Mouse (Mus musculus) B cell, adult 2 months (primary cell): Measurements from ENCODE around the gene Lrig1.

ENCODE experiments used
- DNase-seq, 2 experiments: peaks; one replicate each; pipeline ENCODE4 v3.0.0; 2022

Gene Lrig1

DNA sequence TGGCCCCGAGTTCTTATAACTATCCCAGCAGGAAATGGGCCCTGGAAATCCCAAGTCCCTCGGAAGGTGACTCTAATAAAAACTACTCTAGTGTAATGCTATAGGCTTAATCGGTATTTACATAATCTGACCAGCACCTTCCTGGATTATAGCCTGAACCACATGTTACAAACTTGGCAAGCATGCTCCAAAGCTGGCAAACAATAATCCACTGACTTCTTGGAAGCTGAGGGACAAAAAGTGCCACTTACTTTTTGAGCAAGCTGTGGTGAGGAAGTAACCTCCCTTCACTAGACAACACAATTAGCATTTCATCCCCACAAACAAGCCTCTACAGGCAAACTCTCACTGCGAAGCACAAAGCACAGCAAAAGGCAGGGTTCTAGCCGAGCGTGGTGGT, 30.6 kb downstream of the Lrig1 start:
- DNase-seq = no peak

DNA sequence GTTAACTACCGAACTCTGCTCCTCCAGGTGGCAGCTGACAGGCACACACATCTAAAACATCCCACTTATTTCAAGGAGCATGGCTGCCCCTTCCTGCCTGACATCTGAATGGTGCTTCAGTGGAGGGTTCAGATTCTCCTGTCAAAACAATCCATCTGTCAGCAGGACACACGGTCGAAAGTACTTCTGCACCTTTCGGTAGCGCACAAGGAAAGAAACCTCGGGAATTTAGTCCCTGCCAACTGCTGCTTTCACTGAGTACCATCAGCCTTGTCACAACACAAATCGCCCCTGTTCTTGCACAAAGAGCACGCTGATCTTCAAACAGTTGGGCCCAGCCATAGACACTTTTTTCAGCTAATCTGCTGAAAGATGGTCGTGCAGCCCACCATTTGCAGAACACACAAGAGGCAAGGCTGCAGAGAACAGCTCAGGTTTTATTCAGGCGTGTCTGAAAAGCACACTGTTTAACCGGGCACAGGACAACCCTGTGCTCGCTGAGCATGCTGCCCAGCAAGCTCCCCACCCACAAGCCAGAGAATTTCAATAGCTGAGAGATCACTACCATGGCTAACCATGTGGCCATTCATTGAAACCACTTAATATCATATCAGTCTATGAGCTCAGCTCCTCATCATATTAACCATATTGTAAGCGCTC, 31.6 kb downstream of the Lrig1 start:
- no peak for DNase-seq

DNA sequence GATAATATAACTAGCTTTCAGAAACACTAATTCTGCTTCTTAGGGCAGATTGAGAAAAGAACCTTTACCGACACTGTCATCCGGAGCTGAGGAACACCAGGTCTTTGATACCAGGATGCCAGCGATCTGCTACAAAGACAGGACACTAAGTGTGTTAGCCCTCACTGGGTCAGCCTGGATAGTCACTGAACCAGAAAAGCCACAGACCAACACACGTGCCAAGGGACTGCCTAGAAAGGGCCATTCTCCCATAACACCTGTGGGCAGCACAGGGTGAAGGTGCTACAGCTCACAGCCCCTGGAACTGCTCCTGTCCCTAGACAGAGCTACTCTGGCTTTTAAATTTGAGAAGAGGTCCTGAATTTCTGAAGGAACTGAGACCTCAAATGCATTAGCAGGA, 32.8 kb downstream of the Lrig1 start:
- no peak for DNase-seq

DNA sequence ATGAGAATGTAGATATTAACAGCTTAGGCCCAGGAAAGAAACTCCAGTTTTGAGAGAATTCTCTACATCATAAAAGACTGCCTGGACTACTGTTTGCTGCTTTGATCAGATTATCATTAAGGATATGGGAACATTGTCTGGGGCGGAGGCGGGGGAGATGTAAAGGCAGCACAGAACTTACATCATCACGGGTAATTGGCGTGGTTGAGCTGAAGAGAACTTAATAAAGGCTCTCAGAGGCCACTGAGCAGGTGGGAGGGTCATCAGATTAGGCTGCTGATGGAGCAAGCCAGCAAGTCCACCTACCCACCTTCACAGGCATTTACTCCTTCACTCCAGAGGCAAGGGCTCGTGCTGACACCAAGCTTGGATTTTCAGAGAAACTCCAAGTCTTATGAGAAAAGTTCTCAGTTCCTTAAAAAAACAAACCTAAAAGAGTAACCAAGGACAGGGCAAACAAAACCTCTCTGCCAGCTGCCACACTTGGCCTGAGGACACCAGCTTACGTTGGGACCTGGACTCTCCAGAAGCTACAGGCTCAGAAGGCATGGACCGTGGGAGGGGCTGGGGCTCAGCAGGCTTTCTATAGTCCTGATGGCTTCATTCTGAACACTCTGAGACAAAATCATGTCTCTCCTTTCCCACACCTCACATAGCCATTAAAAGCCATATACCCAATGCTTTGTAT, 33.4 kb downstream of the Lrig1 start:
- no peak for DNase-seq

DNA sequence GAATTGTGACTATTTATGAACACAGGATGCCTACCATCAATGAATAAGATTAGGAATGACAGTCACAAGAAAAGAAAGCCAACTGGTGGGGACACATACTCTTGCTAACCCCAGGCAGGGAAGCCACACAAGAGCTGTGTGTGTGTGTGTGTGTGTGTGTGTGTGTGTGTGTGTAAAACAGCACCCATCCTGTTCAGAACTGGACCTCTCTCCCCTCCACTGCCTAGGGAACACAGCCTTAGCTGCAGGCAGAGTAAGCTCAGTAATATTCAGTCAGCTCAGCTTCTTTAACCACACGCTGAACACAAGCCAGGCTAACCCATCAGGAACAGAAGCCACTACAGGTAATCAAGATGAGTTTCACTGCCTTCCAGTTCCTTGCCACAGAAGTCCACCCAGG, 34.3 kb downstream of the Lrig1 start:
- DNase-seq = no peak

DNA sequence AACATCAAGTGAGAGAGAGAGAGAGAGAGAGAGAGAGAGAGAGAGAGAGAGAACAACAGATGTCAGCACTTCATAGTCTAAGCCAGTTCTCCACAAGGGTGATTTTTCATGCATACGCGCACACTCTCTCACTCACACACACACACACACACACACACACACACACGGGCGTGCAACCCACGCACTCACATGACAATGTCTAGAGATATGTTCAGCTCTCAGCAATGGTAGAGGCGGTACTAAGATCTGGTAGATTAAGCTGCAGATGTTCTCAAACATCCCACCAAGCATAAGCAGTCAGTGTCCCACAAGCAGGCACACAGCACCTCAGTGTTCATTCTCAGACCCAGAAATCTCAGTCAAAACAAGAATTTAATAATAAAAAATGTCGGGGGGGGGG, 34.7 kb downstream of the Lrig1 start:
- DNase-seq = no peak

DNA sequence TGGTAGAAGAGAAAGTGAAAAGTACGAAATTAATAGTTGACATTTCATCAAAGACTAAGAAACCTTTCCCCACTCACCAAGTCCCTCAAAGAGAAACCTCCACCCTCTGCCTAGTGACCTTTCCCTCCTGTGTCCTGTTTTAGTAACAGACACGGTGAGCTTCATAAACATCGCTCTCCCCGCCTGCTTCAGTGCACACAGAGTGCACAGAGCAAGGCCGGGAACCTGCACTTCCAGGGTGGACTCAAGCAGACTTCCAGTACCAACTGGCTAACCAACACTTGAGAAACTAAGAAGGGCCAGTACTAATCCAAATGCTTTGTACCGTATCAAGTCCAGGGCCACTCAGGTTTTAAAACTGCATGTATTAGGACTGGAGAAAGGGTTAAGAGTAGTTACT, 36.0 kb downstream of the Lrig1 start:
- no peak for DNase-seq

DNA sequence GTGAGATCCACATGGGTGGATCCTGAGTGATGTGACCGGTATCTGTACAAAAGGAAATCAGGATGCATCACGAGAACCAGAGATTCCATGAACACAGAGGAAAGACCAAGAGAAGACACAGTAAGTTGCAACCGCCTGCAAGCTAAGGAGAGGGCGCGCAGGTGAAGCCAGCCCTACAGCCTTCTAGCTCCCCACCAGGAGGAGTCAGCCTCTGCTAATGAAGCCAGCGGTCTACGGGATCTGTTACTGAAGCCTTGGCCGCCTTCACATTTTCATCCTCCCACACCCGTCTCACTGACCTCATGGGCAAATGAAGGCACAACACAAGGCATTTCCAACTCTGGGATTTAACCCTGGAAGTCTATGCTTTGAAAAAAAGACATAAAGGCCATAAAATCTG, 38.0 kb downstream of the Lrig1 start:
- DNase-seq = no peak

DNA sequence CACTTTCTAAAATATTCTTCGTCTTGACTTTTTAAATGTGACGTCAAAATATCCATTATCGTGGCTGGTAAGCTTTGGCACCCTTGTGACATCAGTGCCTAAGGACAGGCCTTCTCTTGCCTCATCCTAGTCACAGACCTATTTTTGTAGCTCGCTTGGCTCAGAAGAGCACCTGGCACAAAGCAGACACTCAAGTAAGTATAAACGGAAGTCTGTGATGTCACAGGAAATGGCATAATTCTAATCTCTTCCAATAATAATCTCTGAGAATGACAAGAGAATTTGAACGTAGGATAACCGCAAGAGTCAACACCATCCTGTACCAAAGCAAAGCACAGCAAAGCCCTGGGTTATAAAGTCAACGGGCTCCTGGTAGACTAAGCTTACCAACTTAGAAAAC, 38.6 kb downstream of the Lrig1 start:
- no peak for DNase-seq

DNA sequence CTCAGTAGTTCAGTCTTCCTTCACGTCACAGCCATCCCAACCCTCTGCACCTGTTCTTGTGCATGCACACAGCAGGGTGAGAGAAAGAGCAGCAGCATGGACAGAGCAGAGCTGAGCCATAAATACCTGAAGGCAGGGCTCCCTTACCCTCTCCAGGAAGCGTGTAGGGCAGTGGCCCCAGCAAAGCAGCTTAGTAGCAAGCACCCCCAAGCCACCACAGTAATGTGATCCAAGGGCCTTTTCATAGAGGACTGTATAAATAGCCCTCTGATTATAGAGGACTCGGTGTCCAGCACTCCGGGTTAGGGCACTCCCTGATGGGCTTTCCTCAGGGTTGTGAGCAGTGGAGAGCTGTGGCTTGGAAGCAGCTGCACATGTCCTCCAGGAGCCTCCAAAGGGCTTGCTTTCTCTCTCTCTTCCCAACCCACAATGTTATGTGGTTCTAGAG, 40.0 kb downstream of the Lrig1 start:
- DNase-seq = no peak

DNA sequence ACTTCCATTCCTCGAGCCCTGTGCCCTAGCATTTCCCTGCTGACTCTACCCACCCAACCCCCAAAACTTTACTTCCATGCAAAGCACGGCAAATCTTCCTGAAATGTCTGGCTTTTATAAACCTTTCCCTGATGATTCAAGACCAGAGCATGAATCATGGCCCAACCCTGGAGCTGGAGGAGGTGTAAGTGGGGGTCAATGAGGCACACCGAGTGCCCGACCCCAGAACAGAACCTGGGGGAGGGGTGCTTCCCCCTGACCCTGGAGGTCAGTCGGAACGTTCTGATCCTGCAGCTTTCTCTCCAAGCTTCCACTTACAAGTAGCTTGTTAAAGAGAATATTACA, 41.9 kb downstream of the Lrig1 start:
- DNase-seq = no peak

DNA sequence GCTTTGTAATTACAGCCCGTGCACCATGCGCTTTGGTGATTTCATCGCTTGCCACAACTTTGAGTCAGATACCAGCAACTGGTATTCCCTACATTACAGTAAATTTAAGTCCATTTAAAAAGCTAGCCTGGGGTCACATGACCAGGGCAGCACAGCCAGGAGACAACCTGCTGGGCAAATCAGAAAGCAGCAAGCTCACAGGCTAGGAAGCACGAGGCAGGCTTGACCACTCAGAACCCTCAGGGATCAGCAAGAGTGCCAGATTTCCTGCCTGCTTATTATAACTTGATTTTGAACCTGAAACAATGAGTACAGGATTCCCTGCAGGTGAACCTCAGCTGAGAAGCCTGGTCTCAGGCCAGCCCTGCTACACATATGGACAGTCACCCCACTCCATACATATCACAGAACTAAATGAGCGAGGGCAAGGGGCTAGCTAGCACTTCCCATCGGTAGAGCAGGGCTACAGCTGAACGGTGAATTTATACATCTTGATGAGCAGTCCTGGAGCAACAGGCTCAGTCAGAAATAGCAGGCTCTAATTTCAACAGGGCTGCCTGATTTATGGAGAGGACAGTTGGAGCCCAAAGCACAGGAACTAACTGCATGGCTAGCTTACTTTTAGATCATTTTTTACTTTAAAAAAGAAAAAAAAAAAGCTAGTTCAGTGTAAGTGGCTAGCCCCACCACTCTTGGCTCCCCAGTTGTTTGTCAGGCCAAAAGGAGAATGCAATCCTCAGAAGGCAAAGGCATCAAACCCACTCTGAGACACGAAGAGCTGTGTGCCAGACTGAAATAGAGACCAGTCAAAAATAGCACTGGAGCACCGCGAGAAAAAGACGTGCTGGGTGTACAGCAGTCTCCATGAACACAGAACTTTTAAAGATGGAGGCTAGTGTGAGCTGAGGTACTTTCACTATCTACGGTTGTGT, 42.5 kb downstream of the Lrig1 start:
- no peak for DNase-seq

DNA sequence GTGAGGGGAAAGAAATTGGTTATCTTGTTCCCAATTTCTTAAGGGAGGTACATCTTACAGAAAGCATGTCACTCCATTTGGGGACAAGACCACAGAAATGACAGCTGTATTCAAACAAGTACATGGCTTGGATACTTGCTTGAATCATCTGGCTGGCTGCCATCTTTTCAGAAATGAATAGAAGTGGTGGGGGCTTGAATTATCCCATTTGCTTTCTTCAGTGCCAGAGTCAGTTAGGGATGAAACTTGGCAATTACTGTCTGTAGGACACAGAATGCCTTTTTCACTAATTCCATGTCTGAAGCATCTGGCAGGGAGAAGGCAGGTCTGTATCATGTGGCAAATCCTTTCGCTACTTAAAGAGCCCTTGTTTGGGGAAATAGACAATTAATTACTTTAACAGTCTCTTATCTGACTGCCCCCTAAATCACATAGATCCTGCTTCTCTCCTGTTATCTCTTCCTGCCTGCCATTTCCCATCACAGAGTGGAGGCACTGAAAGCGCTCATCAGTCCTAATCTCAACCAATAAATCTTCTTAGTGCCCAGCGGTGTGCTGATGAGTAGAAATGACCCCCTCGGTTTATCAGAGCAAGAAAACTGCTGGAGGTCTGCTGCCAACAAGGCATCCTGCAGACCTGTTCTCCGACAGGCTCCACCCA, 44.0 kb downstream of the Lrig1 start:
- no peak for DNase-seq

DNA sequence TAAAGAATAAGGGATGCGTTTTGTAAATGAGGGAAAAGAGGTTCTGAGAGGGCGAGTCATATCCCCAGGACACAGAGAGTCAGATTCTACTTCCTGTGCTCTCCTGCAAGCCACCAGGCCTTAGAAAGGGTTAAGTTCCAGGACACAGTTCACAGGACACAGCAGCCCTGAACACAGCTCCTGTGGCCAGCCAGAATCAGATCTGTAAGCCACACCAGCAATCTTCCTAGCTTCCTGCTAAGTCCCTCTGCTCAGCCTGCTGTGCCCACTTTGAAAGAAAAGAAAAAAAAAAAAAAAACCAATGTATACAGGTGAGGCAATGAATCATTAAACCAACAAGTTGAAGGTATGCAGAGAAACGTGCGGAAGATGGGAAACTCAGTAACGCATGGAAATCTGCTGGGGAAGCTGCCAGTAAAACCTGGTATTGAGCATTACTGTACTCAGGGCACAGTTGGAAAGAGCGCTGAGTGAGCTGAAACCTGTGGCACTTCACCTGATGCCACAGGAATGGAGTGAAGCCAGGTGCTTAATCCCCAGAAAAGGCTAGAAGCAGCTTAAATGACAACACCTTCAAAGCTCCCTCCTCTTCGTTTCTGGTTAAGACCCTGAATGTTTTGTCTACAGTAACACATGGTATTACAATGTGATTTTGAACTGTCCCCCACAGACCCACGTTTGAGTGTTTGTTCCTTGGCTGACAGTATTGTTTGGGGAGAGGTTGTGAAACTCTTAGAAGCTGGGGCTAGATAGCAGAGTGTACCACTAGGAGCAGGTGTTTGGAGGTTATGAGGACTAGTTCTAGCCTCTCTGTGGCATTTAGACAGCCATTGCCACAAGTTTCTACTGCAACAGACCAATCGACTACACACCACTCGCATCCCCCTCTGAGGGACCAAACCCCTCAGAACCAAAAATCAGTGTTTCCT, 46.3 kb downstream of the Lrig1 start:
- DNase-seq = no peak

DNA sequence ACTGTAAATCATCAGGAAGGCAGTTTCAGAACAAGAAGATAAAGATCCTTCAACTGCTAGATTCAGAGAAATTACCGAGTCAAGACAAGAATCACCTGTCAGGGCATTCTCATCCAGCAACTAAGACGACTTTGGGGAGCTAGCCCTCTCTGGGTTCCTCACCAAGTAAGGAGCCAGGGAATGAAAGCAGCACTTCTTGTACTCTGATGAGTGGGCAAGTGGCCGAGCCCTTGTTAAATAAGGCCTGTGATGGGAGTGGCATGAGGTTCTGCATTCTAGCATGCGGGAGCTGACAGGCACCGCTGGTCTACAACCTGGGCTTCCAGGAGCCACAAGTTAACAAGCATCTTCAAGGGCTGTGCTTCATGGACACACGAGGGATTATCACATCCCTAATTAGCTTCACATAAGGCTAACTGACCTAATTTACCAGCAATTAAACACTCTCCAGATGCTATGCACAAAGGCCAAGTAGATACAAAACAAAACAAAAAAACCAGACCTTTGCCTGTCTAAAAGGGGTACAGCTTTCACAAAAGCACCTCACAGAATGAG, 47.2 kb downstream of the Lrig1 start:
- DNase-seq = no peak

DNA sequence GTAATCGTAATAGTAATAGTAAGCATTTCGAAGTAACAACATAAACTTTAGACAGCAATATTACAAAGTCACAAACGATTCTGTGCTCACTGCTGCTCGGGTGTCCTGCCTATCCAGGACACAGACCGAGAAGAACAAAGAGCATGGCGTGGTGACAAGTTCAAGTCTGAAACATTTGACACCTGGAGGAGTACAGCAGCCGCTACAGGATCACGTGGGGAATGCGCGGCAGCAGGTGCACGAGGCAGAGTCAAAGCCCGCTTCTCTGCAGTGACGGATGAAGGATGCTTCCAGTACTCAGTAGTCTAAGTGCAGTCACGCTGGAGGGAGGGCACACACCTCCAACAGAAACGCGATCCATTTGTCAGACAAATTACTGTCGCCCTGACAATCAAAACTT, 48.4 kb downstream of the Lrig1 start:
- DNase-seq = no peak

DNA sequence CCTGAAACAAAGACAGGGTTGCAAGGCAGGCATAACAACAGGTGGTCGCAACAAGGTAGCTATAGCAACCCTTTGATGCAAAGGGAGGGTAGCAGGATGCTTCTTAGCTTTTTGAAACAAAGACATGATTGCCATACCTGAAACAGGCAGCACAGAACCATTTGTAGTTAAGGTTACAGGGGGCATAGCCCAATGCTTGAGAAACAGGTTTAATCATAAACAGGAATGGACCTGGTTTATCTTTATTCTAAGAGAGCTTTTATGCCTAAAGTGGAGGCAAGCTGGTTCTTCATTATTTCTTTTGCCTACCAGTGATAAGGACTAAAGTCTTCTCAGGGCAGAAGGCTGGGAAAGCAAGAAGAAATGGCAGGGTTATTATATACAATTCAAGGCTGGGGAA, 50.3 kb downstream of the Lrig1 start:
- DNase-seq = no peak

DNA sequence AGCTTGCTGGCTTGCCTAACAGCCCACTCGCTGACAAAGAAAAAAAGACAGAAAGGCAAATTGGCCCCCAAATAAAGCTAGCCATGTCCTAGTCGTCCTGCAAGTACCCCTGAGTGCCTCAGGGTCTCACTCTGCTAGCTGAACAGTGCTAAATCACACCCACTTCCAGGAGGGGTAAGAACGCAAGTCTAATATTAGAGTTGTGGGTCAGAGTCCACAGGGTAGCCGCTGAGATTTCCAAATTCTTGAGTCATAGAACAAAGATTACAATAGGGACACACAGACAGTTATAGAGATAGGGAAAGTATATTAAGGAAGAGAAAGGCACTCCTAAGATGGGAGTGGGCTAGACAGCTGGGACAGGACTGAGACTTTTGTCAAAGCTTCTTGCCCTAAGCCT, 51.5 kb downstream of the Lrig1 start:
- no peak for DNase-seq

DNA sequence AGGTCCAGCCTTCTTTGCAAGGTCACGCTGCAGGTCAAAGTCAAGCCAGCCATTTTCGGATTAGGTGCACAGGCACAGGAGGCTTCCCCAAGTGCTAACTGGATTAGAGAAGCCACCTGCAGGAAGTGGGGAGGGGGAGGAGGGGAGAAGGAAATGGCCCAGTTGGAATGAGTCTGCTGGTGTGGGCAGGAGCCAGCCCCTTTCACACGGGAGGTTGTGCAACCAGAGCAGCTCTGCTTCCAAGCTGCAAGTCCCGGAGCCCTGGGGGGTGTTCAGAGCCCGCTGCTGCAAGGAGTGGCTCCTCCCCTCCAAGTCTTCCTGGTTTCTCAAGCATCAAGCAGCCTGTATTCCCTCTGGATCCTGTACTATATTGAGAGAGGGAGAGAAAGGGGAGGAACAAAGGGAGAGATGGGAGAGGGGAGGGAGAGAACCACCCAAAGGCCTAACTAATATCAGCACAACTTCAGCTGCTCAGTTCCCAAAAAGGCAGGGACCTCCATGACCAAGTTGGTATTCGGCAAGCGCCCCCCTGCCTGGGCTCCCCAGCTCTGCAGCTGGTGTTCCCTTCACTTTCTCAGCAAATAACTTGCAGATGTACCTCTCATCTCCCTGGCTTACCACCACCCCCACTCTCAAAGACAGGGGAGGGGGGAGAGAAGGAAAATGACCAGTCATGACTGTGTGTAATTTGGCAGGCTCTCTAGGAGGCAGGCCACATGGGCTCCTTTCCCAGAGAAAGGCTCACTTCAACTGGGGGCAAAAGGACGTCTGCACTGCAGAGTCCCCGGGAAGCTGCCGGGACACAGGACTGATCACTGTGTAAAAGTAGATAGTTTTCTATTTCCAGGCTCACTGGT, 52.2 kb downstream of the Lrig1 start:
- no peak for DNase-seq

DNA sequence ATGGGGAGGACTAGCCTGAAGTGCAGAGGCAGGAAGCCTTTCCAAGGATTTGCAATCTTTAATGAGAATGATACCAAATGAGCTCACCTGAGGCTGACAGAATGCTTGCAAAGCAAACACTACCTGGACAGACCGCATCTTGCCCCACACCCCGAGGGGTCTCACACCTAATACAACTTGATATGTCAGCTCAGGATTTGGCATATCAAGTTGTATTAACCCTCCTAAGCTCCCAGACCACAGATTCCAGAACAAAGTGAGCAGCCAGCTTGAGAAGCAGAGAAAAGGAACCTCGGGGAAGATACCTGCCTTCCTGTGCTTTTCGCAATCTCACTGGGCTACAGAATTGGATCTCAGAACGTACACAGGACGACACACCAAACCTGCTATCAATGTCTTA, 53.1 kb downstream of the Lrig1 start:
- DNase-seq = no peak

DNA sequence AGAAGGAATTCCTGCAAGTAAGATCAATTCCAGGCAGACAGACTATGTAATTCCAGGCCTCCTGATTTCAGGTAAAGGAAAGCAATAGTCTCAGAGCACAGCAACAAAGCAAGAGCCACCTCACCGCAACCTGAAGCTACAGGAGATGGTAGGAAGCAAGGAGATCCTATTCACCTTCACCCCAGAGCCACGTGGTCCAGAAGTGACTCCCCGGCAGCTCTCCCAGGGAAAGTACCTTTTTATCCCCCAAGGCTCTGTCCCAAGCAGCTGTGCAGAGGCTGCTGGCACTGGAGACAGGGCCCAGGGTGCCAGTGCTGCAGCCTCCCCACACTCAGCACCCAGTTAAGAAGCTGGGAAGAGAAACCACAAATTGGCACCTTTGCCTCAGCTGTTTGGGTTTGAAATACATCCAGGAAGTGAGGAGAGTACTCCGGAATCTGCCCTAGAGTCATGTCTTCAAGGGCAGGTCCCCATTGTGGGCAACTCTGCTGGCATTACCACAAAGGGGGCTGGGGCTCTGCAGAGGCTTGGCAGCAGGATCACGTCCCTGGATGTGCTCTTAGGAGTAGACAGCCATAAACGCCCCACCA, 53.6 kb downstream of the Lrig1 start:
- no peak for DNase-seq
